Mouse (Mus musculus) hematopoietic stem cell, adult 5-6 weeks (primary cell): ENCODE measurements around the gene Unc13c. TPM values are rescaled to one million over a fixed set of nuclear protein-coding genes. Genes with fewer than 3 reads are reported as not detected.

Source experiments
- ATAC-seq, 2 experiments: fragments of 125-278 bp in 1 of 2; replicated peaks in 1 of 2; 2 replicates each; pipeline ENCODE4 v1.8.0; 2016 to 2017; ENCODE audit warnings: inconsistent platforms in 2 of 2, mild to moderate bottlenecking in 2 of 2, moderate number of reproducible peaks in 2 of 2, low read depth in 1 of 2, moderate TSS enrichment in 1 of 2; ENCODE audit not compliant: low FRiP score in 2 of 2, poor library complexity in 2 of 2, severe bottlenecking in 2 of 2, insufficient read depth in 1 of 2, low TSS enrichment in 1 of 2
- total RNA-seq: library from RNA; stranded (forward); fragments of 172-1452, 232-1000 nt; gene quantifications from 2 replicates; pipeline ENCODE4 v1.2.3, GENCODE M21; 2017

Unc13c gene
- total RNA-seq, 1 experiment from 2014 or later, result not detected

DNA sequence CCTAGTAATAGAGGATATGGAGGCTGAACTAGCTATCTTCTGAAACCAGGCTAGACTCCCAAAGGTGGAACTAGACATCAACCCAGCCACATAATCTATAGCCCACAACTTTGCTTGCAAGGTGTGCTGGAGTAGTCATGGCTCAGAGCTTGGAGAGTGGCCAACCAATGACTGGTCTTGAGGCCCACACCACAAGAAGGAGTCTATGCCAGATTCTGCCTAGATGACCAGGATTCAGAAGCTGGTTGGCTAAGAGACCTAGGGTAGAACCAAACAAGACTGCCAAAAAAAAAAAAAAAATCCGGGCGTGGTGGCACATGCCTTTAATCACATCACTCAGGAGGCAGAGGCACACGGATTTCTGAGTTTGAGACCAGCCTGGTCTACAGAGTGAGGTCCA, 70.2 kb downstream of the Unc13c start:
- no peak for ATAC-seq

DNA sequence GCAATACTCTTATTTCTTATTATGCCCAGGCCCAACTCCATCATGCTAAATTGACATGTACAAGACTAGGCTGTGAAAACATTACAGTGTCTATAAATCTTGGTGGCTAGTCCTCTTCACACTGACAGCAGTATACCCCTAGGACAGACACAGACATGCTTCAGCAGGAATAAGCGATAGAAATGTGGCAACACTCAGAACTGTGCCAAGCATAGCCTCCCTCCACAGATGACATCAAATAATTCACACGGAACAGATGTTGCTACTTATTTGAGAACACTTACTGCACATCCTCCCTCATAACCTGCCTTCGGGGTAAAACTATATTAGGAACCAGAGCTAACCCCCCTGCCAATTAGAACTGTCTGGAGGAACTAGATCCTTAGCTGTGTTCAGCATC, 72.6 kb downstream of the Unc13c start:
- ATAC-seq, result no peak

DNA sequence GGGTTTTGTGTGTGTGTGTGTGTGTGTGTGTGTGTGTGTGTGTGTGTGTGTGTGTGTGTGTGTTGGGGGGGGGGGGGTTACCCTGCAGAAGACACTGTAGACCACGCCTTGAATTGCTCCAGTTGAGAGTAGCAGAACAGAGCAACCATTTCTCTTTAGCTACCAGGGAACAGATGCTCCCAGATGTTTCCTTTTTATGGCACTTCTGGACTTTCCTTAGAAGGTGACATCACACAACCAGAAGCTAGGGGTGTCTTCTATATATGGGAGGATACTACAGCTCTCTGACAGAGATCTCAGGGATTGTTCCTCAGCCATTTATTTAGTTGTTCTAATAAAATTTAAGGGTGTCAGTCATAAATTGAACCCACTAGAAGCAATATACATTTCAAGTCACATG, 85.2 kb downstream of the Unc13c start:
- no peak for ATAC-seq

GRCm38 (mm10) chr9:73883143-73883542, 85.6 kb downstream of the Unc13c start:
- no peak for ATAC-seq

DNA sequence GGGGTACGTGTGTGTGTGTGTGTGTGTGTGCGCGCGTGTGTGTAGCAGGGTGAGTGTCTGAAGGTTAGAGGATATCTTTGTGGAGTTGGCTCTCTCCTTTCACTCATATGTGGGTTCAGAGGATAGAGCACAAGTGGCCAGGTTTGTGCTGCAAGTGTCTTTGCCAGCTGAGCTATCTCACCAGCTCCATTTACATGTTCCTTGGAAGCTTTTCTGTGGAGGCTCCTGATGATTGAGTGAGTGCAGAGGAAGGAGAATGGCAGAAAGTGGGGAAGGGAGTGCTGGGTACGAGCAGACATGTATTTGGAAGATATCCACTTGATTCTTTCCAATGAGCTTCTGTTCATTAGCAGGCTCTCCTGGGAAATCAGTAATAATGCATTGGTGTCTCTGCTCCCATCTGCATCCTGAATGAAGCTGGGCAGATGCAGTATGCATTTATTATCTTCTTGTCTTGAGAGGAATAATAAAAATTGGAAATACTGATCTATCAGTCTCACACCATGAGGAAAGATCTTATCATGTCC, 86.3 kb downstream of the Unc13c start:
- ATAC-seq, result no peak

GRCm38 (mm10) chr9:73867410-73868067, 101.2 kb downstream of the Unc13c start:
- ATAC-seq, result no peak

GRCm38 (mm10) chr9:73866666-73867065, 102.1 kb downstream of the Unc13c start:
- ATAC-seq, result no peak

DNA sequence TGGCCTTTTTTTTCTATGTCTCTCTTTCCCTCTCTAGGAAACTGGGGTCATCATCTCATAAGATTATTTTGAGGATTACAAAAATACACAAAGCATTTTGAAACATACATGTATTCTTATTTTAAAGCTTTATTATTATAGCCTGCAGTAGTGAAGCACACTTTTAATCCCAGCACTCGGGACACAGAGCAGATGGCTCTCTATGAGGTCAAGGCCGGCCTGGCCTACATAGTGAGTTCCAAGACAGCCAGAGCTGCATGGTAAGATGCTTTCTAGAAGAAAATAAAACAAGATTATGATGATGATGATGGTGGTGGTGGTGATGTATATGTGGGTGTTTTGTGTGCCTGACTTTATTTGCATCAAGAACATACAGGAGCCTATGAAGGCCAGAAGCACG, 109.3 kb downstream of the Unc13c start:
- ATAC-seq, result no peak

- ATAC-seq, result no peak
These were observed 114.5 kb downstream of the Unc13c start for GRCm38 (mm10) chr9:73854281-73854680.

DNA sequence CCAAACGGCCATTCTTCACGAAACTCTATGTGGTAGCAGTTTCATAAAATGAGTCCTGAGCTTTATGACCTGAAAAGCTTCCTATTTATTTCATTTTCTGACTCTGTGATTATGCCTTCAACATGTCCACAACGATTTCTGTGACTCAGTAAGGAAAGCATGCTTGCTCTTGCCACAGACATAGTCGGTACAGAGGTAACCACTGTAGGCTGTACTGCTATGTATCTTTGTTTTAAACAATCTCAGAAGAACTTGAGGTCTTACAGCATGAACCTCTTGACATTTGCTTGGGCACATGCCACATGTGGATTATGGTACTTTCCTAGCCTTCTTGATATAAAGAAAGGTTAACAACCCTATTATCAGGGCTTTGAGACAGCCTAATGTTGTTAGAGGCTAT, 162.1 kb downstream of the Unc13c start:
- ATAC-seq, result no peak

DNA sequence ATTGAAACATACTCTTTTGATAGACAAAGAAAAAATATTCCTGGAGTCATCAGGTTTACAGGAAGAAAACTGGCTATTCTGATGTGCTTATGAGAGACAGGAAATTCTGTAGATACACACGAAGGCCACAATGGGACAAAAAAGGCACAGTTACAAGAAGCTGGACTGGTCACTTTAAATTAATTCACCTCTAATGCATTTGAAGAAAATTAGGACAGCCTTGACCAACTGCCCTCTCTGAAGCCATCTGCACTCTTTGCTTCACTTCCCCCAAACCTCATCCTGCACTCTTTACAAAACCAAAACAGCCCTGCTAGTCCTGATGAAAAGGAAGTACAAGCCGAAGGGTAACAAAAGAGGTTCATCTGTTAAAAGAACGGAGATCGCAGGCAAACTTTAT, 194.2 kb downstream of the Unc13c start:
- ATAC-seq, result no peak

- ATAC-seq, result no peak
These were observed 213.6 kb downstream of the Unc13c start for GRCm38 (mm10) chr9:73755185-73755584.

DNA sequence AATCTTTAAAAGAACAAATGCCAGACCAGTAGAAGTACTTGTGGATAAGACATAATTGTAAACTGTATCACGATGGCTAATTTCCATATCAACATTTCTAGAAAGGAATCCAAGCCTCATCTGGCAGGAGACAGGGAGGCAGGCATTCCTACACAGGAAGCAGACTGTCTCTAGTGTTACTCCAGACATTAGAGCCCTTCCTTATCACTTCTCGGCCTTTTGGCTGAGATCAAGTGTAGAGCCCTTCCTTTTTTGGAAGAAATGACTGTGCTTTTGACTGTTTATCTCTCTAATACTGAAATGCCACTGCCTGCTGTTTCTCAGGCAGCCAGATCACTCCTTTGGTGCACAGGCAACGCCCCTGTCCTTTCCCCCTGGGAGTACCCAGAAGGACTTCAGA, 215.3 kb downstream of the Unc13c start:
- no peak for ATAC-seq

GRCm38 (mm10) chr9:73751344-73751743, 217.4 kb downstream of the Unc13c start:
- no peak for ATAC-seq

DNA sequence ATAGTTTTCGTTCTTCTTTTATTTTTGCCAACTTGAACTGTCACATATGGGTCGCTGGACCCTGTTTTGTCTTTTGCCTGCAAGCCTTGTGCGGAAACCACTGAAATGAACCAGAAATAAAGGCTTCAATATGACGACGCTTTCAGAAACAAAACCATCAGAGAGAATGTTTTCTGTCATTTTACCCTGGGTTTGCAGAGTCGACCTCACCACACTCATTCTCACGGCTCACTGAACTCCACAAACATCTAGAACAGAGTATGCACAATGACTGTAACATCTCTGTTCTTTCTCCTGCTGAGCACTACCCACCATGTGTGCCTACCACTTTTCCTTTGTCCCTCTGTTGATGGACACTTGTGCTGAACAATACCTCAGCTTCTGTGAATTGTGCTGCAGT, 234.3 kb downstream of the Unc13c start:
- ATAC-seq, result no peak

- peak in 1 of 2 experiments; percentile 37; a peak in 1 of 4 replicates for ATAC-seq
These were observed 242.8 kb downstream of the Unc13c start for GRCm38 (mm10) chr9:73725717-73726662.

DNA sequence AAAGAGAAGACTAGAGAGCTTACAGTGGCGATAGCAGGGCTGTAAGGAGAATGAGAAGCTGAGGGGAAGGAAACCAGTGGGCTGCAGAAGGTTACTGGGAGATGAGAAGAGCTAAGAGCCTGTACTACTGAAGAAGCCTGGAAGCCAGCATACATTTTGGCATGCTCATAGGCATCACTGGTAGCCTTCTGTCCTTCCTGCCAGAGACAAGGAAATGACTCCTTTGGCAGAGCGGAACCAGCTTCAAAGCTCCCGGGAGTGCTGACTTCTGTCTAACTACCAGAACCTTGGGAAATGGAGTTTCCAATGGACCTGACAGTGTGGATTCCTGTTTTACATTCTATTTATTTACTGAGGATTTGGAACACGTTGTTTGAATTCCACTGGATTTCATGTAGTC, 244.0 kb downstream of the Unc13c start:
- no peak for ATAC-seq

DNA sequence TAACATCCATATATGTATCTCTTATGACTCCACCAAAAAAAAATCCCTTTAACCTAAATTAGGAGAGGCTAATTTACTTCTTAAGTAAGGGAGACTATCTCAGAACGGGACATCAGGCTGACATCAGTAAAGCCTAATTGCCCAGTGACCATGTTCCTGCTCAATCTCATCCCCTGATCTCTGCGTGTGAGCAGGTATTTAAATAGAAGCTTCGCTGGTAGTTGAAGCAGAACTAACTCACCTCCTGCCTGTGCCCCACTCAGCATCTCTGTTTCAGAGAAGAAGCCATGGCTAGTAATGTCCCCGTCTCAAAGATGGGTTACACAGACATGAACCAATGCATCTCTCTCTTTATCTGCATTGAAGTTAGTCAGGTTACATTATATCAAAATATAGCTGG, 255.3 kb downstream of the Unc13c start:
- ATAC-seq, result no peak
